Mouse (Mus musculus) spleen, postnatal 36 days (tissue): Measurements from ENCODE around the gene Pacsin2.
"Not testable (repeated sequence)": the region's sequence is repeated elsewhere in the genome, so short reads cannot be mapped to it uniquely, and the experiment has no call there.

Experiments used
- DNase-seq, 2 experiments: peaks; one replicate each; pipeline ENCODE4 v3.0.0; 2022; ENCODE audit warnings: low spot score in 2 of 2, mixed read lengths in 1 of 2

The Pacsin2 gene

DNA sequence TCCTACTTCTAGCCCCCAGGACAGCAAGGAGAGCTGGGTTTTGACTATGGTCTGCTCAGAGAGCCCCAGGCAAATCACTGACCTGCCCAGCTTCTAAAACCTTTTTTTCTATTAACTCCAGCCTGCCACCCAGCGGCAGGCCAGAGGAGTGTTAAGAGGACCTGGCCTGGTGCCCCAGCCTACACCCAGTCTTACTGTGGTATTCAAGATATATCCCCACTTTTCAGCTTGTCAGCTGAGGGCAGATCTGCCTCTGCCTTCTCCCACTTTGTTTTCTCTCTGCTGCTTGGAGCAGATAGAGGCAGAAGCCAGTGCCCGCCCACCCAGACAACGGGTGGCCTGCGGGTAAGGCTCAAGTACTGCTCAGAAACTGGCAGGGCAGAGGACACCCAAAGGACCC is 89.3 kb downstream of the Pacsin2 start:
- DNase-seq: peak; percentile 64 to 79

DNA sequence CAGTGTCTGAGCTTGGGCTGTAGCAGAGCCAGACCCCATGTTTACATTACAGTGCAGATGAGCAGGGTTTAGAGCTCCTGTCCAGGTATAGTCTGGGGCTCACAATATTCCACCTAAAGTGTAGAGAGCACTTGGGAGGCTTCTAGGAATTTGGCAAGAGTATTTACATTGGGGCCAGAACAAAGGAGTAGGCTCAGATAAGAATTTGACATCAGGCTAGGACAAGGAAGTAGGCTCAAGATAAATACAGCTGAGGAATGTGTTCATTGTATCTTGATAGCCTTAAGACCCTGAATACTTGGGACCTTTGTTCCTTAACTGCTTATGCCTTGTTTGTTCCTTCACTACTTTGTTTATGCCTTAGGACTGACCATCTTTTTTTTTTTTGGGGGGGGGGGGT is 90.3 kb downstream of the Pacsin2 start:
- DNase-seq: no peak

DNA sequence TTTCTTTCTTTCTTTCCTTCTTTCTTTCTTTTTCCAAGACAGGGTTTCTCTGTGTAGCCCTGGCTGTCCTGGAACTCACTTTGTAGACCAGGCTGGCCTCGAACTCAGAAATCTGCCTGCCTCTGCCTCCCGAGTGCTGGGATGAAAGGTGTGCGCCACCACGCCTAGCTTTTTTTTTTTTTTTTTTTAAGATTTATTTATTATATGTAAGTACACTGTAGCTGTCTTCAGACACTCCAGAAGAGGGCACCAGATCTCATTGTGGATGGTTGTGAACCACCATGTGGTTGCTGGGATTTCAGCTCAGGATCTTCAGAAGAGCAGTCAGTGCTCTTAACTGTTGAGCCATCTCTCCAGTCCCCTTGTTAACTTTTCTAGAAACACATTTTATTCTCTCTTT is 95.7 kb downstream of the Pacsin2 start:
- not testable (repeated sequence) for DNase-seq

GRCm38 (mm10) chr15:83368261-83368660 is 96.1 kb downstream of the Pacsin2 start:
- no peak for DNase-seq

DNA sequence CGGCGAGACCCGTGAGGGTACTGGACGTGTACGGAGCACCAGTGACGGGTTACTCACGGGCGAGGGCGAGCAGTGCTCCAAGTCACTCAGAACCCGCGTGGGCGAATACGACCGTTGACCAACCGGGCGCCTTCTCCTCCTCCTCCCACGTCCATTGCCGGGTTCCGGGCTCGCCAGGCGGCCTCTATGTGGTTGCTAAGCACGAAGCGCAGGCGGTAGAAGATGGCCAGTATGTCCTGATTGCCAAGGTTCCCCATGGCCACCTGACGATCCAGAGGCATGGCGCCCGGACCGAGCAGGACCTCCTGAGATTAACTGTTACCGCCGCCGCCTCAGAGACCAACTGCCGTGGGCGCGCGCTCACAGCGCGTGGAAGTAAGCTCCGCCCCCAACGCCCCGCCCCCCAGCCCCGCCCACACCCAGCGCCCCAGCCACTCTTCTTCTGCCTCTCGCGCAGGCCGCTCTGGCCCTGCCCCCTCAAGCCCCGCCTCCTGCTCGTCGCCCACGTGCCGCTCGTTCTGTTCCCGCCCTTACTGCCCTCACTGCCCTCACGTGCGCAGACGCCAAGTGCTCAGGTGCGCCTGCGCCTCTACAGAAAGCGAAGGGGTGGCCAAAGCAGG is 97.4 kb downstream of the Pacsin2 start:
- peak; percentile 73 to 75 for DNase-seq

DNA sequence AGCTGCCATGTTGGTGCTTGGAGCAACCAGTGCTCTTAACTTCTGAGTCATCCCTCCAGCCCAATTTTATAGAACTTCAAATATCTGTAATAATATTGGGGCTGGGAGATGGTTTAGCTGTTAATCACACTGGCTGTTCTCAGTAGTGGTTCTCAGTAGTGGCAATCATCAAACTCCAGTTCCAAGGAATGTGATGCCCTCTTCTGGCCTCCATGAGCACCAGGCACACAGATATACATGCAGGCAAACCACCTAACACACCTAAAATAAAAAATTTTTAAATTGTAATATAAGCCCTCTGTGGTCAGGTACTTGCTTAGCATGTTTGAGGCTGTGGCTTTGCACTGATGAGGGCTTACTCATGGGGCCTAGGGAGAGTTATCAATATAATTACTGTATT is 98.7 kb downstream of the Pacsin2 start:
- DNase-seq: no peak

DNA sequence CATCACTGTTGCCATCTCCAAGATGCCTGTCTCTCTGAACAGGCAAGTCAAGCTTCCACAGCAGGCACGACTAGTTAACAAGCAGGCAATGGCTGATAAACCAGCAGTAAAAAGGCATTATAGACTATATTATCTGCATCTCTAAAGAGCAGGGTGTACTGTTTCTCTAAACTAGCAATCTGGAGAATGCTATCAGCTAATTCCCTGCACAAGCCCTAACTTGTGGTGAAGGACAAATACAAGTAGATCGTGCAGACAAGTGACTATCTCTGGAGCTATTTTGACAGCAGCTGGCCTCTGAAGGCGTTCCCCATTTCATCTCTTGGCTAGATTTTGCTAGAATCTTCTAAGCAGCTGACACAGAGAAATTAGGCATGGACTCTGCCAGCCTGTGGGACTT is 100.2 kb downstream of the Pacsin2 start:
- no peak for DNase-seq

GRCm38 (mm10) chr15:83362813-83363212 is 101.6 kb downstream of the Pacsin2 start:
- not testable (repeated sequence) for DNase-seq

DNA sequence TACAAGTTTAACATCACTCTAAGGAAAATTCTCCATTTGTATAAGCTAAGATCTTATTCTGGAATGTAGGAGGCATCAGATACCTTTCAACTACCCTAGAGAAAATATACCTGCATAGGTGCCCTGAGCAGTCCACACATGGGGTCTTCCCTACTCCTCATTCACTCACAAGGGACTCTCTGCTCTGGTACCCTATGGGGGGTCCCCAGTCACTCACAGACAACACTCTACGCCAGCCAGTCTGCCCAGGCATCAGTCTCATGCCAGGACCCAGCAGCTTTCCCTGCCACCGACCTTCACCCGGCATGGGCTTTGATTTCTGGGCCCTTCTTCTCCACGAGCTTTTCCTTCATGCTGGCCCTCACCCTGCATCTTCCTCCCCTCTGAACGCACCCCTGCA is 103.5 kb downstream of the Pacsin2 start:
- not testable (repeated sequence) for DNase-seq

DNA sequence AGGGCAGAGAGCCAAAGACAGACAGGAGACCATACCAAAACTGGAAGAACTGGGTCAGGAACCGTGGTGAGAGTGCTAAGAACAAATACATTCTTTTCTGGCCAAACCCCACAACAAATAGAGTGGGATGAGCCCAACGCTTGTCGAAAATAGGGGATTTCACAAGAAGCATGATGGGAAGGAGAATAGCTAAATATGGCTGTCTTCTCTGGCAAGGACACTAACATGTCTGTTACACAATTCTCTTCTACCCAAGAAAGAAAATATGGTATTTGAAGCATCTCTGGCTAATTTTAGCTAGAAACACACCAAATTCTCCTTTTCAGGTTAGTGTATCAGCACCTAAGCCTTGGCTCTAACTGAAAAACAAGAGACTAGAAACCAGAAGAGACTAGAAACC is 104.3 kb downstream of the Pacsin2 start:
- no peak for DNase-seq

GRCm38 (mm10) chr15:83358476-83358875 is 105.9 kb downstream of the Pacsin2 start:
- no peak for DNase-seq

DNA sequence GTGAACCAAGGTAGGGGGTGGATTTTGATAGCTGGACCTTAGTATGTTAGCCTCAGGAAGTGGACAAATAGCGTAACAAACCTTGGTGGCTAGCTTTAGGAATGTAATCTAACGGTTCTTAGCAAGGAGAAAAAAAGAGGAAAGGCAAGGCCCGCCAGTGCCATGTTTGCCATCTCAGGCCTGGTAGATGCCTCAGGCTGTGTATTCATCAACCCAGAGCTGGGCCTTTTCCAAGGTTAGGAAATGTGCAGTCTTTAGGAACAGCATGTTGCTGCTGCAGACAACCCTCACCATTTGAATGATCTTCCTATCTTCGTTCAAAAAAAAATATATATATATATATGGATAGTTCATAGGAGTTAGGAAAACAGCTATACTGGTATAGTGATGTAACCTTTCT is 112.9 kb downstream of the Pacsin2 start:
- DNase-seq: no peak

GRCm38 (mm10) chr15:83350859-83351258 is 113.5 kb downstream of the Pacsin2 start:
- no peak for DNase-seq

DNA sequence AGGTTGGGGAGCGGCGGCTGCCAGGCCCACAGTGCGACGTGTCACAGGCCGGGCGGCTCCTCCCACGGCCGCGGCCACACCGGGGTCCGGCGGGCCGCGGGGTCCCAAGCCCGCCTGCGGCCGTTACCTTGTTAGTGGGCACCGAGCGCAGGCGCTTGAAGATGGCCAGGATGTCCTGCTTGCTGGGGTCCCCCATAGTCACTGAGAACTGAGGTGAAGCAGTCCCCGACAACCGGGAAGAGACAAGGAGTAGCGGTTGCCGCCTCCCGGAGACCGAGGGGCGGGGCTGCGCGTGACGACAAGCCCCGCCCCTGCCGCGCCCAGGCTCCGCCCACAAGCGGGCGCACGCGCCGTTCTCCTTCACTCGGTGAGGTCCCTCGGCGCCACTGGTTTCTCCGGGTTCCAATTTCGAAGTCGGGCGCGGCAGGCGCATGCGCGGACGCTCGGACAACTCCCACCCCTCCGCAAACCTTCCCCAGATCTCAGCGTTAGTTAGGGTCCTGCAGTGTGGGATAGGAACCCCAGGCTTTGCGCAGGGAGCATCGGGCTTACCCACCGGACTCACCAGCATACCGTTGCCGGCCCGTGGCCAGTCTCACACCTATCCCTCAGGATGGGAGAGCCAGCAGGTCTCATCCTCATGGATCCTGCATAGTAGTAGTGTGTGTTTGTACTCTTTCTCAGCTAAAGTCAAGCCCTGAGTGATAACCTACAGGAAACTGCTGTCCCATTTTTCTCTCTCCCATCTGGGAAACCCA is 114.3 kb downstream of the Pacsin2 start, which contains the start of gene Arfgap3:
Gene Arfgap3, minus strand, starts transcription at position 294 of the 758 bp plus-strand sequence.
- DNase-seq: peak; percentile 89 to 90

DNA sequence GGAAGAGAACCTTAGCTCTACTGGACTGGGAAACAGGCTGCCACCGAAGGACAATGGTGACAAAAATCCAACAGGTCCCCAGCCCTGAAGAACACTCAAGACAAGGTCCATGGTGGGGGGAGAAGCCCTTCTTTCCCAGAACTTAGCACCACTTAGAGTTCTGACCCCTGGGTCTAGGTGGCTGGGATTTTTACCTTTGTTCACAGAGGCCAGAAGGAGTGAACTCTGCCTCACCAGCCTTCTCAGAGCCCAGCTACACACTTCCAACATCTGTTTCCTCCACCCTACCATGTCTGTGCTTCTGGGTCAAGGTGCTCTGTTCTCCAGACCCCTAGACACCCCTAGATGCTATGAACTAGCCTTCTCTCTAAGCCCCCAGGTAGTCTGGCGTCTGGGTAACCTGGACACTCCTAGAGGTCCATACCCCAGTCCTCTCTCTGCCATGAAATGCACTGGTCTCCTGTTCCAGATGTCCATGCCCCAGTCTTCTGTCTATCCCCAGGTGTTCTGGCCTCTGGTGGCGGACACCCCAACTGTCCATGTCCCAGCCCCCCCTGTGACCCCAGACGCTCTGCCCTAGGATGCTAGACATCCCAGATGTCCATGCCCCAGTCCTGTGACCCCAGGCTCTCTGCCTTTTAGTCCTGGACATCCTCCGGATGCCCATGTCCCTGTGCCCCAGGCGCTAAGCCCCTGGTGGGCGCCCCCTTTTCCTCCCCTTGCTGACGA is 115.0 kb downstream of the Pacsin2 start:
- DNase-seq: no peak

DNA sequence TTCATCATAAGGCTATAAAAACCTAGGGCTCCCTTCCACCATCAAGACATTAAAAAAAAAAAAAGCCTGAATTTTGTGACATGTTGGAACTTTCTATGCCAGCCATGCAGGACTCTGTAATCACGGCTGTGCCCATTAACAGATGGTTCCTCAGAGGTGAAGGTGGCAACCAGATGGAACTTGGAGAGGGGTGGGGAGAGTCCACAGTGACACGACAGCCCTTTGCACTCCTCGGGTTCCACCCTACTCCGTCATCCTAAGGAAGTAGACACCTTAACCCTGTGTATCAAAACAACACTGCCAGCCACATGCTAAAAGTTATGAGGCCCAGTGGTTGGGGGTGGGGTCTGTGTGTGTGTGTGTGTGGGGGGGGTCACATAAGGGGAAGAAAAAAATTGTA is 115.7 kb downstream of the Pacsin2 start:
- DNase-seq: no peak

DNA sequence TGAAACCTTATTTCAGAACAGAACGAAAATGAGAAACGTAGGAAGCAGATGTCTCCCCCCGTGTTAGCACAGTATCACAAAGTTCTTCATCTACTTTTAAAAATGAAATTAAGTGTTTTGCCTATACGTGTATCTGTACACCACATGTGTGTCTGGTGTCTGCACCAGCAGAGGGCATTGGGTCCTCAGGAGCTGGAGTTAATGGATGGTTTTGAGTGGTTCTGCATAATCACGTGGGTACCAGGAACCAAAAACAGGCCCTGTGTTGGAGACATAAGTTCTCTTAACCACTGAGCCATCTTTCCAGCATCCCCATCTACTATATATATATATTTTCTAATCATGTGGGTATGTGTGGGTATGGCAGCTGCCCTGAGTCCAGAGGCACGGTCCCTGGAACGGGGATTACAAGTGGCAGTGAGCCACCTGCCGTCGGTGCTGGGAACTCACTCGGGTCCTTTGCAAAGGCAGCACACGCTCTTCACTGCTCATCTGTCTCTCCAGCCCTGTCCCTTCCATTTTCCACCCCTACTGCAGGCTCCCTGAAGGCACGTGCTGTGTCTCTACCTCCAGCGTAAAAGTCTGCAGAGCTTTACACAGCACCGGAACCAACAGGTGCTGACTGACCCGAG is 118.4 kb downstream of the Pacsin2 start:
- no peak for DNase-seq

DNA sequence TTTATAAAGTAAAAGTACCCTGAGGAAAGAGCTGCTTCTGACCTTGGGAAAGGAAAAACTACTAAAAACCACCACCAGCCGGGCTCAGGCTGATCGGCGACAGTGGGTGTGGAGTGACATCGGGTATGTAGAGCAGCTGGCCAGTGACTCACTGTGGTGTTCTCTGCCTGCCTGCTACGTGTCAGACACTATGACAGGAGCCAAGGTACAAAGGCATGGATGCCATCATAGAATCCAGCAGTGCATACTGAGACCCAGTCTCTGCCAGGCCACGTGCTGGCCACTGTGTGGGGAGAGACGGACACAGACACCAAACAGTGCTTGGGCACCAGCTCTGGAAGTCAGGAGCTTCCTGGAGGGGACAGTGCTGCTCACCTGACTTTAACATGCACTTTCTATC is 119.5 kb downstream of the Pacsin2 start:
- no peak for DNase-seq

DNA sequence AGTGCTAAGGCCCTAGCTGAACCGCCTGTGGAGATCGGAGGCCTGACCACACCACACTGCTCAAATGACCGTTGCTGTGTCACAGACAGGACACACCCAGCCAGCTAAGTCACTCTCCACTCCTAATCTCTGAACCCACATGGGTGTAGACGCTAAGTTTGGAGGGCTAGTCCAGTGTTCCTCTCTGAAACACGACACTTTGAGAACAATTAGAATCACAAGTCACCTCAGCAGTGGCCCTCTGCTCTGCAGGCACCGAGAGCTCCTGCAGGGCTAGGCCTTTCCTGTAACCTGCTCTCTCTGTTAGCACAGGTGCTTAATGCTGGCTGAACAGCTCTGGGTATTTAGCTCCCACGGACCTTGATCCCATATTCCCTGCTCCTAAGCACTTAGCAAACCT is 120.2 kb downstream of the Pacsin2 start:
- peak in 1 of 2 experiments; percentile 47 for DNase-seq

- DNase-seq: no peak
Observed at GRCm38 (mm10) chr15:83338908-83339307, 125.5 kb downstream of the Pacsin2 start.

DNA sequence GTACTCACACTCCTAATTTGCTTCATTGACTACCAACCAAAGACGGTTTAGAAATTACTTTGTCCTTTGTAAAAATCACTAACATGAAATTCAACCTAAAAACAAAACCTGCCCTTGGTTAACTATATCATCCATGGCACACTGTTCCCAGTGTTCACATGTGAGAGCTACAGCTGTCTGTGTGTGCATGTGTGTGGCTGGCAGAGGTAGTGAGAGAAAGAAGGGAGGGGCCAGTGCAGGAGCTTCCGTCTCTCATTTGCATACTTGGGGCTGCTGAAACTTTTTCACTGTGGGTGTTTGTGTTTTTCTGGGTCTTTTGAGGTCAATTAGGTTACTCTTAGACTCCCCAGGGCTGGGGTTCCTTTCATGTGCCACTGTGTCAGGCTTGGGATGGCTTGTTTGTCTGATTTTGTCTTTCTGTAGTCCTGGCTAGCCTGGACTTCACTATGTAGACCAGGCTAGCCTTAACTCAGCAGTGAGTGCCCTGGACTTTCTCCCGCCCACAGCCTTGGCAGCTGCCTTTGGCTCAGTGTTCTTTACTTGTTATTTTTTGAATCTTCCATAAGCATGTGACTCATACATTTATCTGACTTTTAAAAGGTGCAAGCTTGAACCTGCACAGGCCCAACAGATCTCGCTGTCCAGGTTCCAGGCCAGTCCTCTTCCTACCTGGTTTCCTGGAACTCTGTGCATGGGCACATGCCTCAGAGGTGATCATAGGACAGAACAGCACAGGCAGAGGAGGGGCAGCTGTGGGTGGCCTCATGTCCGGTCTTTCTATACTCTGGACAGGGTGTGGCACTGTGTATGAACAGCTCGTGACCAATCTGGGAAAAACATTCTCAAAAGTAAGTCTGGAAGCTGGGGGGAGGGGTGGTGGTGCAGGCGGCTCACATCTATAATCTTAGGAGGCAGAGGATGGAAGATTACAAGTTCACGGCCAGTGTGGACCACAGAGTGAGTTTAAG is 126.2 kb downstream of the Pacsin2 start:
- no peak for DNase-seq
